Mouse (Mus musculus) liver, adult 2 months (tissue): ENCODE results near the gene Lsm12.

Experiments
- CTCF ChIP-seq: fragments of 200-500 bp; IDR thresholded peaks from 2 replicates; pipeline ENCODE4 v1.5.1; 2011; ENCODE audit warnings: low read depth, low read length, control low read depth
- POLR2A ChIP-seq: fragments of 200-500 bp; IDR thresholded peaks from 2 replicates; pipeline ENCODE4 v1.6.1; 2011; ENCODE audit warnings: low read length, control low read depth; ENCODE audit not compliant: insufficient read depth; ENCODE audit errors: extremely low read depth

GRCm38 (mm10) chr11:102230006-102230741 lies 45.1 kb upstream of the Lsm12 start, which contains the start of gene Hdac5:
- TF ChIP-seq CTCF (no peak), POLR2A (peak; percentile 70)
